Mouse (Mus musculus): ENCODE results near the gene Rap2c. TPM values are rescaled to one million over a fixed set of nuclear protein-coding genes. Genes with fewer than 3 reads are reported as not detected.
A peak's percentile ranks its signal among the peaks of the same experiment; 100 is the strongest.

Gene Rap2c
- total RNA-seq (2021): 10 to 100 TPM; 34.8 to 36.9 TPM

- DNase-seq: peak; percentile 76
These were observed at the start of gene Rap2c for GRCm38 (mm10) chrX:51017851-51018785. Gene Rap2c (minus strand): TSS chrX:51018018.

- DNase-seq: no peak
These were observed 48.9 kb upstream of the Rap2c start for GRCm38 (mm10) chrX:51066539-51067286.

GRCm38 (mm10) chrX:51065773-51066172, 48.0 kb upstream of the Rap2c start:
- DNase-seq: peak; percentile 58

- no peak for DNase-seq
These were observed 47.4 kb upstream of the Rap2c start for GRCm38 (mm10) chrX:51065158-51065664.

- no peak for DNase-seq
These were observed 42.4 kb upstream of the Rap2c start for GRCm38 (mm10) chrX:51060220-51060619.

GRCm38 (mm10) chrX:51058741-51059140, 40.9 kb upstream of the Rap2c start:
- DNase-seq: no peak

GRCm38 (mm10) chrX:51058317-51058716, 40.5 kb upstream of the Rap2c start:
- DNase-seq: no peak

GRCm38 (mm10) chrX:51051680-51052461, 34.1 kb upstream of the Rap2c start:
- no peak for DNase-seq

- DNase-seq: no peak
These were observed 17.9 kb upstream of the Rap2c start for GRCm38 (mm10) chrX:51035678-51036209.

GRCm38 (mm10) chrX:51019884-51020283, 2.1 kb upstream of the Rap2c start:
- peak; percentile 56 for DNase-seq

GRCm38 (mm10) chrX:51018786-51019179, 965 bp upstream of the Rap2c start:
- peak; percentile 79 for DNase-seq

- no peak for DNase-seq
These were observed 892 bp downstream of the Rap2c start for GRCm38 (mm10) chrX:51016926-51017325.

GRCm38 (mm10) chrX:51012280-51012679, 5.5 kb downstream of the Rap2c start:
- no peak for DNase-seq

GRCm38 (mm10) chrX:51010323-51010722, 7.5 kb downstream of the Rap2c start:
- DNase-seq: no peak

GRCm38 (mm10) chrX:51000791-51001190, 17.0 kb downstream of the Rap2c start:
- DNase-seq: no peak

- no peak for DNase-seq
These were observed 22.5 kb downstream of the Rap2c start for GRCm38 (mm10) chrX:50995310-50995709.

- DNase-seq: no peak
These were observed 26.5 kb downstream of the Rap2c start for GRCm38 (mm10) chrX:50991324-50991723.

- DNase-seq: no peak
These were observed 27.9 kb downstream of the Rap2c start for GRCm38 (mm10) chrX:50989940-50990339.

- DNase-seq: no peak
These were observed 29.2 kb downstream of the Rap2c start for GRCm38 (mm10) chrX:50988581-50988980.

- no peak for DNase-seq
These were observed 39.4 kb downstream of the Rap2c start for GRCm38 (mm10) chrX:50978428-50978827.

GRCm38 (mm10) chrX:50972145-50972544, 45.7 kb downstream of the Rap2c start:
- no peak for DNase-seq

- no peak for DNase-seq
These were observed 47.9 kb downstream of the Rap2c start for GRCm38 (mm10) chrX:50969907-50970306.
